Mouse (Mus musculus): Measurements from ENCODE around the gene Rfx8. TPM values are rescaled to one million over a fixed set of nuclear protein-coding genes. Genes with fewer than 3 reads are reported as not detected.

The Rfx8 gene
- polyA plus RNA-seq, 1 experiment, result 0.02 TPM

- TF ChIP-seq CTCF (IDR thresholded peaks at IDR 0.05; ENCODE audit: control insufficient read depth, insufficient read depth, insufficient read length), result no peak
- TF ChIP-seq CEBPB (IDR thresholded peaks at IDR 0.05; ENCODE audit: low read depth), result no peak
- no peak for TF ChIP-seq USF1 (IDR thresholded peaks at IDR 0.05; ENCODE audit: low read depth)
- no peak for TF ChIP-seq FOSL1 (IDR thresholded peaks at IDR 0.05; ENCODE audit: insufficient read depth, low read length, poor library complexity, severe bottlenecking)
- TF ChIP-seq MAX (IDR thresholded peaks at IDR 0.05), result no peak
- TF ChIP-seq MYOD1 (IDR thresholded peaks at IDR 0.05; ENCODE audit: control insufficient read depth, insufficient read length, low read depth), result no peak
- TF ChIP-seq MYOG (IDR thresholded peaks at IDR 0.05; ENCODE audit: control insufficient read depth, extremely low read depth, insufficient read length), result no peak
- Histone ChIP-seq H3ac (ENCODE audit: control insufficient read depth, insufficient read length, low read depth) (no peak overlapping the region), H3K27me3 (ENCODE audit: control insufficient read depth, insufficient read depth, insufficient read length) (no peaks in the 10 kb centered on the region), H3K4me3 (ENCODE audit: insufficient read depth, poor library complexity, severe bottlenecking) (no peak overlapping the region), H3K79me3 (ENCODE audit: low read depth) (no peaks in the 10 kb centered on the region), H3K79me2 (ENCODE audit: control insufficient read depth, insufficient read depth) (no peaks in the 10 kb centered on the region), H3K36me3 (ENCODE audit: control insufficient read depth, insufficient read depth) (no peaks in the 10 kb centered on the region)
Observed at GRCm38 (mm10) chr1:39623729-39624128, 97.1 kb downstream of the Rfx8 start.

- Histone ChIP-seq H3K79me2 (ENCODE audit: control insufficient read depth, insufficient read depth) (no peaks in the 10 kb centered on the region), H3ac (ENCODE audit: control insufficient read depth, insufficient read length, low read depth) (no peak overlapping the region), H3K79me3 (ENCODE audit: low read depth) (no peaks in the 10 kb centered on the region), H3K27me3 (ENCODE audit: control insufficient read depth, insufficient read depth, insufficient read length) (no peaks in the 10 kb centered on the region), H3K4me3 (ENCODE audit: insufficient read depth, poor library complexity, severe bottlenecking) (no peak overlapping the region), H3K36me3 (ENCODE audit: control insufficient read depth, insufficient read depth) (no peaks in the 10 kb centered on the region)
- TF ChIP-seq USF1 (IDR thresholded peaks at IDR 0.05; ENCODE audit: low read depth) (no peak), MYOD1 (IDR thresholded peaks at IDR 0.05; ENCODE audit: control insufficient read depth, insufficient read length, low read depth) (no peak), MAX (IDR thresholded peaks at IDR 0.05) (no peak), CEBPB (IDR thresholded peaks at IDR 0.05; ENCODE audit: low read depth) (no peak)
Observed at GRCm38 (mm10) chr1:39623106-39623505, 97.7 kb downstream of the Rfx8 start.

GRCm38 (mm10) chr1:39618524-39618923 is 102.3 kb downstream of the Rfx8 start:
- no peaks in the 10 kb centered on the region for H3K27me3 ChIP-seq (ENCODE audit: control insufficient read depth, insufficient read depth, insufficient read length)
- no peak overlapping the region for H3K4me3 ChIP-seq (ENCODE audit: insufficient read depth, poor library complexity, severe bottlenecking)
- TF ChIP-seq FOSL1 (IDR thresholded peaks at IDR 0.05; ENCODE audit: insufficient read depth, low read length, poor library complexity, severe bottlenecking), result no peak
- no peaks in the 10 kb centered on the region for H3K36me3 ChIP-seq (ENCODE audit: control insufficient read depth, insufficient read depth)
- H3K79me2 ChIP-seq (ENCODE audit: control insufficient read depth, insufficient read depth), result no peaks in the 10 kb centered on the region
- no peak overlapping the region for H3ac ChIP-seq (ENCODE audit: control insufficient read depth, insufficient read length, low read depth)
- no peaks in the 10 kb centered on the region for H3K79me3 ChIP-seq (ENCODE audit: low read depth)

- Histone ChIP-seq H3K27me3 (ENCODE audit: control insufficient read depth, insufficient read depth, insufficient read length) (no peaks in the 10 kb centered on the region), H3K36me3 (ENCODE audit: control insufficient read depth, insufficient read depth) (no peaks in the 10 kb centered on the region), H3K79me2 (ENCODE audit: control insufficient read depth, insufficient read depth) (no peaks in the 10 kb centered on the region), H3ac (ENCODE audit: control insufficient read depth, insufficient read length, low read depth) (no peak overlapping the region), H3K4me3 (ENCODE audit: insufficient read depth, poor library complexity, severe bottlenecking) (no peak overlapping the region), H3K79me3 (ENCODE audit: low read depth) (no peaks in the 10 kb centered on the region)
- TF ChIP-seq USF1 (IDR thresholded peaks at IDR 0.05; ENCODE audit: low read depth) (no peak), FOSL1 (IDR thresholded peaks at IDR 0.05; ENCODE audit: insufficient read depth, low read length, poor library complexity, severe bottlenecking) (no peak), MAX (IDR thresholded peaks at IDR 0.05) (no peak), MYOD1 (IDR thresholded peaks at IDR 0.05; ENCODE audit: control insufficient read depth, insufficient read length, low read depth) (no peak), CEBPB (IDR thresholded peaks at IDR 0.05; ENCODE audit: low read depth) (no peak), CTCF (IDR thresholded peaks at IDR 0.05; ENCODE audit: control insufficient read depth, insufficient read depth, insufficient read length) (no peak), MYOG (IDR thresholded peaks at IDR 0.05; ENCODE audit: control insufficient read depth, extremely low read depth, insufficient read length) (no peak)
Observed at GRCm38 (mm10) chr1:39615526-39615925, 105.3 kb downstream of the Rfx8 start.

Other genes starting within 250 kb of the Rfx8 start
- gene Tbc1d8, start 242.2 kb downstream of the Rfx8 start, polyA plus RNA-seq (2012; fragmentation: generic; extraction: Trizol), result 0.43 TPM
- gene Cnot11, start 186.0 kb downstream of the Rfx8 start, polyA plus RNA-seq (2012; fragmentation: generic; extraction: Trizol), result 20.4 TPM
- 23.0 TPM for gene Rnf149, start 143.6 kb downstream of the Rfx8 start, polyA plus RNA-seq (2012; fragmentation: generic; extraction: Trizol)
- gene Creg2, start 69.5 kb downstream of the Rfx8 start, polyA plus RNA-seq (2012; fragmentation: generic; extraction: Trizol), result not detected
- 0.22 TPM for gene Gm3646, start 84.3 kb upstream of the Rfx8 start, polyA plus RNA-seq (2012; fragmentation: generic; extraction: Trizol)
- gene Map4k4, start 179.9 kb upstream of the Rfx8 start, polyA plus RNA-seq (2012; fragmentation: generic; extraction: Trizol), result 141 TPM